Mouse (Mus musculus): Measurements from ENCODE around the gene Slx1b. TPM values are rescaled to one million over a fixed set of nuclear protein-coding genes. Genes with fewer than 3 reads are reported as not detected.

Slx1b gene
- 11.5 TPM for polyA plus RNA-seq (2017; shearing (Covaris generic))

DNA sequence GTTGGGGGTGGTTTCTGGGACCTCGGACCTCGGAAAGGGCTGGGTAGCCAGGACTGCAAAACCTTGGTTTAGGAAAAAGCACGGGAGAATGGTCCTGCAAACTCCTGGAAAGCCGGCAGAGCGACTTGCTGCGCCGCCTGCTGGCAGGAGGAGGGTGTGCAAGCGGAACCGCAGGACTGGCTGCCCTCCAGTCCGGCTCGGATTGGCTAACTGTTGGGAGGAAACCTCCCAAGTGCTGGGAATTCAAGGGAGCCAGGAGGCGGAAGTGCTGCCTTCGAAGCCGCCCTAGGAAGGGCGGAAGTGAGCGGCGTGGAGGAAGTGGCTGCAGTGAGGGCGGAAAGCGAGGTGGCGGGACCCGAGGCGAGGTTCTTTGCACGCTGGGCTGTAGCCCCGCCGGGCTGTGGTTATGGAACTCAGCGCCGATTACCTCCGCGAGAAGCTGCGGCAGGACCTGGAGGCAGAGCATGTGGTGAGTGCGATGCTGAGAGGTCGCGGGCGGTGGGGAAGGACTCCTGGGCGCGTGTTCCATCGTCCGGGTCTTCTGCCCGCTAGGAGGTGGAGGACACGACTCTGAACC lies at the start of gene Slx1b:
Slx1b (minus strand) TSS at position 154 of the 577 bp plus-strand sequence.

DNA sequence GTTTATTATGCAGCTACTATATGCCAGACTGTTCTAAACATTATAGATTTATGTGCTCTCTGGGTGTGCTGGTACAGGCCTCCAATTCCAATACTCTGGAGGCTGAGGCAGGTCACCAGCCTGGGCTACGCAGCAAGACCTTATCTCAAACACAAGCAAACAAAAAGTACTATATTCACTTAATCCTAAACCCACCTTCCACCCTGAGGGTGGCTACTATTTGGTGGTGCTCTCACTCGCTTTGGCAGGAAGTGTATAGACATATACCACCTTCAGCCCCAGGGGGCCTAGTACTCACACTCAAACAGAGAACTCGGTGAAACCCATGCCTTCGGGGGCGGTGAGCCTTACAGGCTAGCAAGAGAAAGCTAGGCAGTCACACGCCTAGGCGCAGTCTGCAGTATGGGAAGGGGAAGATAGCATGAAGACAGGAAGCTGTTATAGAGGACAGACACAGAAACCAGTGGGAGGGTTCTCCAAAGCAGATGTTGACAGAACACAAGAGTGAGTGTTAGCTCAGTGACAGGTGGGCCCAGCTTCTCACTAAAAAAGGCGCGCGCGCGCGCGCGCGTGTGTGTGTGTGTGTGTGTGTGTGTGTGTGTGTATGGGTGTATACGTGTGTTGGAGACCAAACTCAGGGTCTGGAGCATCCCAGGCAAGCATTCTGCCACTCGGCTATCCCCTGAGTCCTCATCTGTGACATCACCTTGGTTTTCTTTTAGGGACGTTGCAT lies 12.0 kb upstream of the Slx1b start, which contains the start of gene Coro1a:
Coro1a (minus strand) TSS at position 346 of the 733 bp plus-strand sequence.

DNA sequence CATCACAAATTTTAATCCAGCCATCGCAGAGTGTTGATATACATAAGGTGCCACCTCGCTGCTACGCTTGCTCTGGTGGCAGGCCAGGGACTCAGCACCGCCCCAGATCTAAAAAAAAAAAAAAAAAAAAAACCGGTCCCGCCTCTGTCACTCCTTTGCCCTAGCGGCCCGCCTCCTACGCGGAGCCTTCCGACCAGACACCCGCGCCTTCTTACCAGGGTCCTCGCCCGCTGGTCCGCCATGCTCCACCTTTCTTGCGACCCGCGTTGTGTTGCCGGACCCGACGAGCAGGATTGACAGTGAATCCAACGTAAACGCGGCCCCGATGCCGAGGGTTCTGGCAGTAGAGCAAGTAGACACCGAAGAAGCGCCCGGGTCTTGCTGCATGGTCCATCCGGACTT lies 373 bp downstream of the Slx1b start, which contains the start of gene Bola2:
Bola2 (plus strand) TSS at position 192 of the 402 bp plus-strand sequence.

DNA sequence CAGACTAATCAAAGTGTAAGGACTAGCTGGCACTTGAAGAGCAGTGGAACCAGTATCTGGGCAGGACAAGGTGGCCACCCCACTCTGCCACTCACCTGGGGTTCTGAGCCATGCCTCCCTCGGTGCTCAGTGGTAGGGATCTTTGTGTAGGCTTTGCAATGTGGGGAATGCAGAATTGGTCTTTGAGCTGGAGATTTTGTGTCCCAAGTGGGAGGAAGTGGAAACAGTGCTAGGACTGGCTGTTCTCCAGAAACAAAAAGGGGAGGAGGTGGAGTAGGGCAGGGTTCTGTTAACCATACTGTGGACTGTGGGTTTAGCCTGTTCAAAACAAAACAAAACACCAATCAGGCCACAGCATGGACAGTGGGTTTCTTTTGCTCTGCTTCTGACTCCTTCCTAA lies 19.4 kb downstream of the Slx1b start, which contains the start of gene Sult1a1:
Sult1a1 (minus strand) TSS at position 226 of the 400 bp plus-strand sequence.

DNA sequence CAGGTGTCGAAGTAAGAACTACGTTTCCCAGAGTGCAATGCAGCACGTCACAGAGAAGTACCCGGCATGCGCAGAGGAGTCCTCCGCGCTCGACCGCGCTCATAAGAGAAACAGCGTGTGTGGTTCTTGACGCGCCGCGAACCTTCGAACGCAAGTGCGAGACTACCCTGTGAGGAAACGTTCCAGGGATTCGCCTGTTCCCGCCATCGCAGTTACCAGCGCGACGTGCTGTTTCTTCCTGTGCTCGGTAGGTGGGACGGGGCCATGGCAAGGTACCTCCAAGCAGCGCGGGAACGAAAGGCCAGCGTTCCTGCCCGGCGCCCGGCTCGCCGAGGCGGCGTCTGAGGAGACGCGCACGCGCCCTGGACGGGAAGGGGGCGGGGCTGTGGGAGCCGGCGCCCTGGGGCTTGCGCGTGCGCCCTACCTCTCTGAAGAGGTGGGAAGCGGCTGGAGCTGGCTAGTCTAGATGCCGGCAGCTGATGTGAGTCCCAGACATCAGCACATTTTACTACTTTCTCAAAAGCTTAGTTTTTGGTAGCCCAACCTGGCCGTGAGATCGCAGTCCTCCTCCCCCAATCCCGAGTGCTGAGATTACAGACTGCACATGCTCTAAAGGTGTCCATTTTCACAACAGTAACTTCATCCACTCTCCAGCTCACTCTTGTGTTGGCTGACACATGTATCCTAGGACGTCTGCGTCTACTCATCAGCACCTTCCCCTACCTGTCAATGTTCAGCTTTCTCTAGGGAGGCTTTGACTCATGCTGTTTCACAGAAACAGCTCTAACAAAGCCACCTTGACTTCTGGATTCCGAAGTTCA lies 46.1 kb downstream of the Slx1b start, which contains the start of gene Sgf29:
Sgf29 (plus strand) TSS at position 79 of the 821 bp plus-strand sequence.

Other genes with a start within 250 kb of the Slx1b start
- gene Atp2a1, start 232.7 kb downstream of the Slx1b start, polyA plus RNA-seq (2017; shearing (Covaris generic)) = 0.57 TPM
- gene Sh2b1, start 220.4 kb downstream of the Slx1b start, polyA plus RNA-seq (2017; shearing (Covaris generic)) = 35.5 TPM
- gene Tufm, start 208.4 kb downstream of the Slx1b start, polyA plus RNA-seq (2017; shearing (Covaris generic)) = 132 TPM
- gene Atxn2l, start 192.3 kb downstream of the Slx1b start, polyA plus RNA-seq (2017; shearing (Covaris generic)) = 32.9 TPM
- 235 TPM for gene Eif3c, start 129.4 kb downstream of the Slx1b start, polyA plus RNA-seq (2017; shearing (Covaris generic))
- gene Apobr, start 110.8 kb downstream of the Slx1b start, polyA plus RNA-seq (2017; shearing (Covaris generic)) = 4.3 TPM
- 120 TPM for gene Cln3, start 110.0 kb downstream of the Slx1b start, polyA plus RNA-seq (2017; shearing (Covaris generic))
- not detected for gene Il27, start 100.8 kb downstream of the Slx1b start, polyA plus RNA-seq (2017; shearing (Covaris generic))
- gene Nupr1, start 64.9 kb downstream of the Slx1b start, polyA plus RNA-seq (2017; shearing (Covaris generic)) = not detected
- 109 TPM for gene Sgf29, start 46.5 kb downstream of the Slx1b start, polyA plus RNA-seq (2017; shearing (Covaris generic))
- 1.5 TPM for gene Sult1a1, start 19.4 kb downstream of the Slx1b start, polyA plus RNA-seq (2017; shearing (Covaris generic))
- 130 TPM for gene Bola2, start 383 bp downstream of the Slx1b start, polyA plus RNA-seq (2017; shearing (Covaris generic))
- 3,436 TPM for gene Coro1a, start 12.0 kb upstream of the Slx1b start, polyA plus RNA-seq (2017; shearing (Covaris generic))
- gene Mapk3, start 63.8 kb upstream of the Slx1b start, polyA plus RNA-seq (2017; shearing (Covaris generic)) = 29.4 TPM
- 0.93 TPM for gene Gdpd3, start 70.5 kb upstream of the Slx1b start, polyA plus RNA-seq (2017; shearing (Covaris generic))
- gene Ypel3, start 81.2 kb upstream of the Slx1b start, polyA plus RNA-seq (2017; shearing (Covaris generic)) = 283 TPM
- gene Tbx6, start 85.7 kb upstream of the Slx1b start, polyA plus RNA-seq (2017; shearing (Covaris generic)) = 4.4 TPM
- gene Ppp4c, start 96.7 kb upstream of the Slx1b start, polyA plus RNA-seq (2017; shearing (Covaris generic)) = 420 TPM
- not detected for gene Fam57b, start 101.9 kb upstream of the Slx1b start, polyA plus RNA-seq (2017; shearing (Covaris generic))
- gene 4930451I11Rik, start 135.9 kb upstream of the Slx1b start, polyA plus RNA-seq (2017; shearing (Covaris generic)) = not detected
- not detected for gene Doc2a, start 151.6 kb upstream of the Slx1b start, polyA plus RNA-seq (2017; shearing (Covaris generic))
- gene Hirip3, start 166.2 kb upstream of the Slx1b start, polyA plus RNA-seq (2017; shearing (Covaris generic)) = 9.9 TPM
- 97.3 TPM for gene Ino80e, start 166.6 kb upstream of the Slx1b start, polyA plus RNA-seq (2017; shearing (Covaris generic))
- 61.6 TPM for gene Taok2, start 188.9 kb upstream of the Slx1b start, polyA plus RNA-seq (2017; shearing (Covaris generic))
- gene Tmem219, start 227.1 kb upstream of the Slx1b start, polyA plus RNA-seq (2017; shearing (Covaris generic)) = 47.8 TPM
- 11.5 TPM for gene Kctd13, start 233.1 kb upstream of the Slx1b start, polyA plus RNA-seq (2017; shearing (Covaris generic))

Data from activated CD4-positive, CD25-positive, alpha-beta regulatory T cell, adult 9 weeks (primary cell).